Mouse (Mus musculus) B cell, adult 2 months (primary cell): ENCODE data around the gene Trim66.
A peak's percentile ranks its signal among the peaks of the same experiment; 100 is the strongest.

ENCODE experiments used
- DNase-seq, 2 experiments: peaks; one replicate each; pipeline ENCODE4 v3.0.0; 2022

The Trim66 gene

DNA sequence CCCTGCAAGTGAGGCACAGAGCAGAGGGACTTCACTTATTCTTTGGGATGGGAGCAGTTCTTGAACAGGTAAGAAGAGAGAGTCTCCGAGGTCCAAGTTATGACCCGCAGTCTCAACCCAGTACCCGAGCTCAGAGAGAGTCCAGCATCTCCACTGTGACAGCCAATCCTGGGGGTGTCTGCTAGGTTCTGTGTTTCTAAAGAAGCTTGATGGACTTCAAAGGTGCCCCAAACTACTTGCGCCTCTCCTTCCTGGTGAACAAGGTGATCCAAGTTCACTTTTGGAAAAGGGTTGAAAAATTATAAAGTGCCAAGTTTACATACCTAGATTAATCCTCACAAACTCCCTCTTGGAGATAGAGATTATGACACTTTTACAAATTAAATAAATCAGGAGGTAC, at the start of gene Trim66:
Trim66 (minus strand) TSS at position 101 of the 400 bp plus-strand sequence.
- DNase-seq: no peak

DNA sequence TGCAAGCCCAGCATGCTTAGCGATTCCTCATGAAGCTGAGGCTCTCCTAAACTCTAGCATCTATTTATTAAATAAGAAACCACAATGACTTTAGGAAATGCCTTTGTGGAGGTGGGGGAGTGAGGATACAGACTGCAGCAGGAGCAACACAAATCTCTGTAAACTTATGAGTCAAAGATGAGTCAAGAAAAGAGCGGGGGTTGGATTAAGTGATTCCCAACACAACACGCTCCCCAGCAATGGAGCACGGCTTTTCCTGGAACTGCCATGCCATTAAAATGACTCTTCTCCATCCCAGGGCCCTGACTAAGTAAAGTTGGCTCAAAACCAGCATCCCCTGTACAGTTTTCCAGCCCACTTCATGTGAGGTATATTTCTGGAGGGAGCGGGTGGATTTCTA, 38.8 kb upstream of the Trim66 start:
- DNase-seq: no peak

DNA sequence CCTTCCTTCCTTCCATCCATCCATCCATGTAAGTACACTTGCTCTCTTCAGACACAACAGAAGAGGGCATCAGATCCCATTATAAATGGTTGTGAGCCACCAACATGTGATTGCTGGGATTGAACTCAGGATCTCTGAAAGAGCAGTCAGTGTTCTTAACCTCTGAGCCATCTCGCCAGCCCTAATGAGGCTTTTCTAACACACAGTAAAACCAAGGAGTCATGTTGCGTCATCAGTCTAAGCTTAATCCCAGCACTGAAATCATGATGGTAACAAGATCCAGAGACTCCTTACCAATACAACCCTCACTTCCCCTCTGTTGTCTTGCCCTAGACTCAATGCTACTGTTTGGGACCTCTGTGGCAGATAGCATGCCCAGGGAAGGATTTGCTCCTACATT, 38.3 kb upstream of the Trim66 start:
- no peak for DNase-seq

DNA sequence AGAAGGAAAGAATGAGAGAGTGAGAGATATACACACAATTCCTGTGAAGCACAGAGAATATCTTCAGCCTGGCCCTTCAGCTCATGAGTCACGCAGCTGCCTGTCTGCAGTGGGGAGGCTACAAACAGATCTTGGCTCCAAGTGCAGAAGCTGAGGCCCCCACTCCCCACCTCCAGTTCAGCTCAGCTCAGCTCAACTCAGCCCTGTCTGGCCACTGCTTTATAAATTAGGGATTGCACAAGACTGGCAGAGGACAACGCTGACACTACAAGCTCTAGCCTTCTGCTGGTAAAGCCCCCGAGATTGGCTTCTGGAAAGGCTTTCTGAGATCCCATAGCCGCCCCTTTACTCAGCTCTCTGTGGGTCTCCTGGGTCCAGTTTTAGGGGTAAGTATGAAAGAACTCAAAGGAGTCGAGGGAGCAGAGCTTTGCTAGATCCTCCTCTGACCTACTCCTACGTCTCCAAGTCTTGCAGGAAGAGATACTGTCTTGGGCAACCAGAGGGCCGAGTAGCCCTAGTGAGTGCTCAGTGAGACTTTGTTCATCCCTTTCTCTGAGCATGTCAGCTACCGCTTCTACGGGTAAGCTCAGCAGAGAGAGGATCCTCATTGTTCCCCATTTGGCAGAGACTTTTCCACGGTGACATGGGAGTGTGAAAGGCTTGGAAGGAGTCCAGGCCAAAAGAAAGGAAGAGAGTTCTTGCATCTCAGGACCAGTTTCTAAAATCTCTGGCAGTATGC, 37.5 kb upstream of the Trim66 start:
- no peak for DNase-seq

DNA sequence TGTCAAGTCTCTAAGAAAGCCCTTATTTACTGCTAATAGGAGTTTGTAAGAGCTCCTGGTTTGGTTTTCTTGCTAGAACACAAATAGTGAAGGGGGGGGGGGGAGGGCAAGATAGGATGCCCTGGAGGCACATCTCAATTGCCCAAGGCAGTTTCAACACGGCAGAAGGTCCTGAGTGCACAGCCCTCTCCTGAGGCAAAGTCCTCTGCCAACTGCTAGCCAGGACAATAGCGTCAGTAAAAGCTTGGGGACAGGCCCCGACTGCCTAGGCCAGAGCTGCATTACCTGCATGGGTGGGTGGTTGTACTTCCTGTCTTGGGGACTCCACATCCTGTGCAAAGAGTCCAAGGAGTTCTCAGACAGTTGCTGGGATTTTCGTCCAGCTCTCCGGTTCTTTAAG, 36.9 kb upstream of the Trim66 start:
- no peak for DNase-seq

DNA sequence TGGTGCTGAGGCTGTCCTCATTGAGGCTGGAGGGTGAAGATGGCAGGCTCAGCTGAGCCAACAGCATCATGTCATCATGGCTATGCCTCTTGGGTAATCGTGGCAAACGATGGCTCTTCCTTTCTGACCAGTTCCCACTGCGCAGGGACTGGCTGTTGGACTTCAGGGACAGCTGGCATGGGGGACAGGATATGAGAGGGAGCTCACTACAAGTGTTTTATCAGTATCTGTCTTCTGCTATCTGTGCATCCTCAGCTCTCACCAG, 34.4 kb upstream of the Trim66 start:
- DNase-seq: no peak

DNA sequence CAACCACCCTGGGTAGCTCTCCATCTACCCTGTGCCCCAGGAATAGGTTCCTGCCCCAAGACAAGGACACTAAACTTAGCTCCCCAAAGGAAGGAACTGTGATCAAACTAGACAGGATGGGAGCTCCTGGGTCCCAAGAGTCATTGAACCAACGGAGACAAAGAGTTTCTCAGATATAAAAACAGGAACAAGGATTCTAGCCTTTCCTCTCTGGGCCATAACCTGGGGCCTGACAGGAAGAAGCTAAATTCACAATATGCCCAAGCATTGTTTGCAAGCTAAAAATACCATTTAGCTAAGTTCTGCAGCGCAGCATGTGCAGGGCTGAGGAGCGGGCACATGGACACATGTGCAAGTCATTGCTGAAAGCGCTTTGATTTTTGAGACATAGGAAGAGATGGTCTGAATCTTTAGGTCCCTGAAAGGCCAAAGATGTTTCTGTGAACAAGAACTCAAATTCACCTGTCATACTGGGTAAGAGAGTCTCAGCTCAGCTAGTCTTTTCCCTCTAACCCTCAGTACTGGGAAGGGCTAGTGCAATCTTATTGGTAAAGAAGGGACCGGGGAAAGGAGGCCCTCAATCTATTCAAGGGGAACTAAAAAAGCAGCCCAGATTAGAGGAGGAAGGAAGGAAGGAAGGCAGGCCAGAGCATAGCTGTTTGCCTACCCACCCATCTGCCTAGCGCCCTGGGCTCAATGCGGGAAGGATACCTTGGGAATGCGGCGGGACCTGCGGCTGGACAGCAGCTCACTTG, 33.9 kb upstream of the Trim66 start:
- DNase-seq: no peak

DNA sequence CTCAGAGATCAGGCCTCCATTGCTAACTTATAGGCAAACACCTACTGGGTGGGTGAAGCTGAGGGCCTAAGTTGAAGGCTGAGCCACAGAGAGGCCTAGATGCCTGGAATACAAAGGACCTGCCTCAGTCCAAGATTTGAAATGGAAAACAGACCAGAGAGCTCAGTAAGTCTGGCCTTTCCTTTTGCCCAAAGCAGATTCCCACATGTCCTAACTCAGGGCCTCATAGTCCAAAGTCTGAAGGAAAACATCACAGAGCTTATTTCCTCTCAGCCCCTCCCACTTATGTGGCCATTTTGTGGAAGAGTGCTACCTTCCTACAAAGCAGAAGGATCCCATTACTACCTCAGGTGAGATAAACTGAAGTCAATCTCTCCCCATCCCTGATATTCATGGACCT, 33.0 kb upstream of the Trim66 start:
- DNase-seq: no peak

DNA sequence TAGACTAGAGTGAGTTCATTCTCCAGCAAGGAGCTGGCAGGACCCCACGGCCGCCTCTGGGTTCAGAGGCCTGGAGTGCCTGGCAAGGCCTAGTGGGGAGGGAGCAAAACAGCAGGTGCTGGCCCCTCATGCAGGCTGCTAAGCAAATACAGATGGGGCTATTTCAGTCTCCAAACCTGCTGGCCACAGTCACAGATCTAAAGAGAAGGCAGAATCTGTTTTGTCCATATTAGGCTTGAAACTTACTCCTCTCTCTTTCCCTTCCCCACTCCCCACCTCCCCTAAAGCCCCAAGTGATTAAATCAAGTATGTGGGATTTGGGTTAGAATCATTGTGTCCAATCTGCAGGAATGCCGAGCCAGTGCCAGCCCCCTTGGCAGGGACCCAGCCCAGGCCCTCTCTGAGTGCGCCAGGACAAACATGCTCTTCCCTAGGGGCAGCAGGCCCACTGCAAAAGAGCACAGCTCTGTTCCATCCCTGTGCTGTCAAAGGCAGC, 28.6 kb upstream of the Trim66 start:
- no peak for DNase-seq

DNA sequence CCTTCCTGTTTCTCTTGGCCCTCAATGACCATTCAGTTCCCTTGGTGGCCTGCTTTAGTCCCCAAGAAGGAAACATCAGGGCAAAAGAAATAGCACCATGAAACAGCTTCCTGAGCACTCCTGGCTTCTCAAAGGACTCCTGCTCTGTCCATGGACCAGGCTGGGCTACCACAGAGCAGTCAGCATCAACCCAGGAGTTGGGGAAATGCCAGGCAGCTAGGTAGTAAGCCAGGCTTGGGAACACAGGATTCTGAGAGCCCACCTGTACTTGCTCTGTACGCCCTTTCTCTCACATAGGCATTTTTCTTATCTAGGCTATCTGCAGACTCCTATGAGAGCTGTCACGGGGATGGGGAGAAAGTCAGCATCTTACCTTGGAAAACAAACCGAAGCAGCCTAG, 27.0 kb upstream of the Trim66 start:
- DNase-seq: no peak

DNA sequence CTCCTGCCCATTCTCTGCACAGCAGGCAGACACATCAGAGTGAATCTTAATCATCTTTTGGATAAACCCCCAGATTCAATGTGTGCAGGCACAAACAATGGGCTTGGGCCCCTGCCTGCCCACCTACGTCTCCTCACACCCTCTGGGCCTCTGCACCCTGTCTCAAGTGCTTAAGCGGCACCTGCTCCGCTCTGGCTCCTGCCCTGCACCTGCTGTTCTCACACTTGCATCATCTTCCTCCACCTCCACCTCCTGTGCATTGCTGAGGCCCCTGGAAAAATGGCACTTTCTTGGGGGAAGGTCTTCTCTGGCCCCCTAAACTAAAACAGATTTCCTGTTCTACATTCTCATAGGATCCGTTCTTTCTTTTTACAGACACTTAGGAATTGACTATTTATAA, 26.0 kb upstream of the Trim66 start:
- DNase-seq: no peak

DNA sequence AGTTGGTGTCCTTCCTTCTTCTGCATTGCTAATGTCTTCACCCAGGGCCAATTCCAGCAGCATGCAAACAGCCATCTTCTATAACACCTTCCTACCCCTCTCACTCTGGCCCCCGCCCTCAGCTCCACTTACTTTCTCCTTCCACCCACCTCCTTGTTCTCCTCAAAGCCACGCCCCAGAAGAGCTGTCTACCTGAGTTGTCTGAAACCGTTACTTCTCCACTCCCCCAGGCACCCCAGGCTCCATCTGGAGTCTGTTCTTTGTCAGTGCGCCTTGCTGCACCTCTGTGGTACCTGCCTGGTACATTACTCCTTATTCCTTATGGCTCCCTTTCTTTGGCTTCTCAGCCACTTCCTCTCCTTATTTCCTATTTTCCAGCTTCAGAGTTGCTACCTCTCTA, 25.2 kb upstream of the Trim66 start:
- DNase-seq: no peak

DNA sequence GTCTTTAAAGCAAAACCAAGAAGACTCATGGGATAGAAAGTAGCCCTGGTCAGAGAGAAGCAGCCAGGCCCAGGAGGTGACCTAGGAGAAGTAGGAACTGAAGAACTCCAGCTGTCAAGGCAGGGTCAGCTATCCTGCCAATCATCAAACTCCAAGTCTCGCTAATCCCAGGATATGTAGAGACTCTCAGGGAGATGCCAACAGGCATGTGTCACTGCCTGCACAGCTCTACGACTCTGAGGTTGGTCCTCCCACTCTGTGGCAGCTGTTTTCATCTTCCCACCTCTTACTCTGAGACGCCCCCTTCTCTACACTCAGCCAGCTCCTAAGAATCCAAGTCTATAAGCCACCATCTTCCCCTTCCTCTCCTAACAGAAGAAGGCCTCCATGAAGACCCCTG, 24.8 kb upstream of the Trim66 start:
- no peak for DNase-seq

DNA sequence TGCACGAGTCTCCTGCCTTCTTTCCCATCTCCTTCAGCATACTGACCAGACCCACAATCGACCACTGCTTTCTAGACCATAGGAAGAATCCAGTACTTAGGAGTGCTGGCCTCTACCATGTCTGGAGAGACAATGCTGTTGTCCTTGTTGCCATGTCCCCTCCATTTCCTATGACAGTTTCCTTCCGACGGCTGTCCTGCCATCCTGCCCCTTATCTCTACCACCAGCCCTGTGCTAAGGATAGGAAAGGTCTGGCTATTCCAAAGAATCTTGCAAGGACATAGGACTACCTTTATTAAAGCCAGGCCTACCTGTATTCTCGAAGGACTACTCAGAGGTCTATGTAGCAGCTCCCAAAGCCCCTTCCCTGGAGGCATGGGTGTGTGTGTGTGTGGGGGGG, 23.6 kb upstream of the Trim66 start:
- no peak for DNase-seq

DNA sequence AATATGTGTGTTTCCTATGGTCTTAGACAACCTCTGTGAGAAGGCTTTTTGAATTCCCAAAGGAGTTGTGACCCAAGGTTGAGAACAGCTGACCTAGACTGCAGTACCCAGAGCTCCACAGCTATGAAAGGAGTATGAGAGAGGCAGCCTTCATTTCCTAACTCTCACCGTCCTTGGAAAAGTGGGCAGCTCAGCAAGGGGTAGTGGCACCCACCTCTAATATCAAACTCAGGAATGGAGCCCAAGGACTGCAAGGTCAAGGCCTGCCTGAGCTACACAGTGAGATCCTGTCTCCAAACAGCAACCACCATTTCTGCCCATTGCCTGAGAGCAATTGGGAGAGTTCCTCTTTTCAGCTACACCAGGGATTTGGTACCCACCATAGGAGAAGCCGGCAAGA, 21.8 kb upstream of the Trim66 start:
- DNase-seq: no peak

DNA sequence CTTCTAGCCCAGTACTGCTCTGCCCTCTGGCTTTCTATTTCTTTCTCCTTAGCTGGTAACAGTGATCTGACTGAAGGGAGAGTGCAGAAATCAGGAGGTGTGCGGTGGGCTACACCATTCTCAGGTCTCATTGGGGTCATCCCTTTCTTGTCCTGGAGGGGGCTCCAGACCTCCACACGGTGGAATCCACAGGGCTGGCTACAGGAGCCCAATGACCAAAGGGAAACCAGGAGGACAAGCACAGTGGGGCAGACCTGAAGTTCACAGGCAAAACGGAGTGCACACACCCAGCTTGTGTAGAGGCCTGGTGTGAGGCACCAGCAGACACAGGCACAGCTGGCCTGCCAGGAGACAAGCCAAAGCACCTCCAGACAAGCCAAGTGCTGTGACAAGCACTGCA, 20.4 kb upstream of the Trim66 start:
- peak; percentile 47 to 59 for DNase-seq

DNA sequence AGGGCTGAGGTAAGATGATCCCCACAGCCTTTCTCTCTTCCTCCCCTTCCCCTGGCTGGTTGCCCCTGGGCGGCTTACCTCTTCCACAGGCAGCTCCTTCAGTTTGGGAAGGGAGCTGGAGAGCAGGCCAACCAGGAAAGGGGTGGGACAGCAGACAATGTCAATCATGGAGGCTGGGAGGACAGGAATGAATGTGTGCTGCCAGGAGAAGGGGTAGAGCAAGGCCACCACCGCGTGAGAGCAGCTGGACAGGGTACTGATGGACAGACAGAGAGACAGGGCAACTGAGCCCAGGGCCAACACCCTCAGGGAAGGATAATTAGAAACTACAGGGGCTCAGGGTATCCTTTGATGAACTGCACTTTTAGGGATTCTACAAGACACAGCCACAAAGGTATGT, 19.6 kb upstream of the Trim66 start:
- DNase-seq: no peak

DNA sequence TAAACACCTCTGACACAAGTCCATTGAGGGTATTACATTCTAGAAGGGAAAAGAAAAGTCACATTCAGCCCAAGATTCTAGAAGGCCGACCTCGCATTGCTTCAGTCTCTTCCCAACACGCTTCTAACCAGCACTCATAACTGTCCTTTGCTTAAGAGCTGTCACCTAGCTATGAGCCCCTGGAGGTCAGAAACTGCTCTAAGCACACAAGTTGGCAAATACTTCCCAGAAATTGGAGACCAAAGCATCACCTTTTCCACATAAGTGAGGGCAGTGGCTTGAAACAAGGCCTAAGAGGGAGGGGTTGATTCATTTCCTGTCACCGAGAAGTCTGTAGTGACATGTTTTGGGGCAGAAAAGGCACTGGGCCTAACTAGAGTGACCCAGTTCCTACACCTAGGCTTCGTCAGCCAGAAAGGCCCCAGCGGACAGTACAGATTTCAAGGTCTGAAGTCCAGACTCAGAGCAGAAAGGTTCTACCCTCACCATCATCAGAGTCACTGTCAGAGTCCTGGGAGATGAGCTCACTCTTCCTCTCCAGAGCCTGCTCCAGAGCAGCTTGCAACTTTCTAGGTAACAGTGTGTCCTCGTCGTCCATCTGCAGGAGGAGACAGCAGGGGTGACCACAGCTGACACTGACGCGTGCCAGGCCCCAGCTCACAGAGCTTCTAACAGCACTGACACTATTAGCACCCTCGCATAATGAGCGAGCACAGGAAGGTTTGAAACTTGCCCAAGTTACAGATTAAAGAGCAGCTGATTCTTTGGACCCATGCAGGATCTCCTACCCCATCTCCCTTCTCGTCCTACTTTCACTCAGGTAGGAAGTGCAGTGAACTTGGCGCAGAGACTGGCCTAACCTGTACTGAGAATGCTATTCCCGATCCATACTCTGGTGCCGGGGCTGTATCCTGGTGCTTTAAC, 18.1 kb upstream of the Trim66 start:
- DNase-seq: no peak

DNA sequence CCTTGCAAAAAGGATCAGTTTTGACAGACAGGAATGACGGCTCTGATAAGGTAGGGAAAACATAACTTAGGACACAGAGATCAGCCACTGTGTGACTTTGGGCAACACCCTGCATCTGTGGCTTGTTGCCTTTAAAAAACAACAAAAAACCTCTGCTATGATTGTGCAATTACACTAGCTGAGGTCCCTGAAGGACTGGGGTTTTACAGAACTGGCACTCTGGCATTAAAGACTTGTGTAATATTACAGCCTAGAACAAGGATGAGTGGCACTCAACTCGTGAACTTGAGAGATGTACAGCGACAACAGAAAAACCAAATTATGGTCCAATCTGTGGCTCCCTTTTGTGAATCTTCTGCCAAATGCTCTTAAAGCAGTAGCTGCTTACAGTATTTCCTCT, 16.8 kb upstream of the Trim66 start:
- no peak for DNase-seq

DNA sequence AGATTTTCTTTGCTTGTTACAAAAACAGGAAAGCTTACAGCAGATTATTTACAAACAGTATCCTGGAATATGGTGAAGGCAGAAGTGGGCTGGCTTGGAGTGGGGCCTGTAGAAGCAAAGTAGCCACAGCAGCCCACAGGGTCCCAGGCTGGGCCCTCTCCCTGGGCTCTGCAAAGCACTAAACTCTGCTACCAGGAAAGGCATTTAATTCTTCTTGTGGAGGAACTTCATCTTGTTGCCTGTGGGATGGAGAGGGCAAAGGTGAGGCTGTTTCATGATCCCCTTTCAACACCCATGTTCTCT, 16.5 kb upstream of the Trim66 start:
- no peak for DNase-seq

DNA sequence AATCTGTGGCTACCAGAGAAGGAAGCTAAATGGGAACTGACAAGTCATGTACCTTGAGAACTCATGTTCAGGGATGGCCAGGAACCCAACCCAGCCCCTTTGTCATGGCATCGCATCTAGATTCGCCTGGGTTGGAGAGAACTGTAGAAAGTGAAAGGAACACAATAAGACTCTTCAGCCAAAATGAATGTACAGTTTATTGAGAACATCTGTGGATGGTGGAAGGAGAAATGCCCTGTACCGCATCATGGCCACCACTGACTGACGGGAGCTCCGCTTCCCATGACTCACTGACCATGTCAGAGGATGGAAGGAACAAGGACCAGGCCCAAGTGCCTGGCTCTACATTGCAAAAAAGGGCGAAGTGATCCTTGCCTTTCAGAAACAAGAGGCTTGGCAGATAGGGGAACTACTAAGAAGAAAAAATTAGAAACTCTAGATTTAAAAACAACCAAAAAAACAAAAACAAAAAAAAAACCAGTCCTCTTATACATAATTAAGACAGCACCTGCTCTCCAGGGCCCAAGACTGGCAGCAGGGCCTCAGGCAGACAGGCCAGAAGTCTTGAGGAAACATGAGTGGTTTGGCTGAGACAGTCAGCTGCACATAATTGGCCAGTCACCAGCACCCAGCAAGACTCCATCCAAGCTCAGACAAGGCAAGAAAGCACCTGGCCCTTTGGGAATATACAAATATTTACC, 16.0 kb upstream of the Trim66 start:
- DNase-seq: no peak

DNA sequence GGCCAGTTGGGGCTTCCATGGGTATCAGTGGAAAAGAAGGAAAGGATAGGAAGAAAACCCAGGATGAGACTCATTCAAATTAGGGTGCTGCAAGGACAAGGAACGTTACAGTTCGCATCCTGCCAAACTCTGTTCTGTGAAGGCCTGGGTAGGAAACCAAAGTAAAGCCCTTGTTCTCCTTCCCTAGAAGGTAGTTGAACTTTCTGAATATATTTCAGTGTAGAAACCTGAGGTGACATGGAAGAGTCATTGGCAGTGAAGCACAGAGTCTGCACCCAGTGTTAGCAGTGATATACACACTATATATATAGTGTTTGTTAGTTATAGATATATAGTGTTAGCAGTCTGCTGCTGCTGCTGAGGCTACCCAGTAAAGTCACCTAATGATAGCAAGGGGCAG, 15.4 kb upstream of the Trim66 start:
- DNase-seq: no peak

DNA sequence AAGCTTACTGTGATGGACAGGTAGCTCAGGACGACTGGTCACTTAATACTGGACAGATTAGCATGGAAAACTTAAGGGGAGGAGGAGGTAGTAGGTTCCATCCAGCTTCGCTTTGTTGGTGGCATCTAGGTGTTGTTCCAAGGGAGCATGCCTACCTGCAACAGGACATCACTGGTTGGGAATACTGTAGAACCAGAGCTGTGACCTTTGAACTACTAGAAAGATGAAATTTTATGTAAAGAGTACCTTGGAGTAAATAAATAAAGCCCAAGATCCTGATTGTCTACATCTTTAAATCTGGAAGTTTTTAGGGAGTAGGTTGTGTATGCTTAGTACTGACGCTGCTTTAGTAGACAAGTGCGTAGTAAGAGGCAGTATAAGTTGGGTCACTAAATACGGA, 14.2 kb upstream of the Trim66 start:
- DNase-seq: no peak
